Mouse (Mus musculus) megakaryocyte-erythroid progenitor cell, adult 5-6 weeks (primary cell): ENCODE measurements around the gene Rsph1. TPM values are rescaled to one million over a fixed set of nuclear protein-coding genes. Genes with fewer than 3 reads are reported as not detected.

Source experiments
- ATAC-seq: replicated peaks from 2 replicates; pipeline ENCODE4 v1.8.0; 2016; ENCODE audit warnings: mild to moderate bottlenecking, inconsistent platforms; ENCODE audit not compliant: severe bottlenecking, poor library complexity, low FRiP score, low TSS enrichment
- total RNA-seq, 2 experiments: library from RNA; stranded (forward) in 1 of 2; stranded (reverse) in 1 of 2; fragments of 200-1000, 215-1000 nt in 1 of 2; fragments of >200 nt in 1 of 2; fragmentation: Nextera tagmentation in 1 of 2; gene quantifications; 2 replicates each; pipeline ENCODE4 v1.2.3; 2014 to 2017

The Rsph1 gene
- total RNA-seq, 2 experiments from 2014 or later, result 6.8 TPM; not detected in 1

- ATAC-seq, result no peak
Measured at GRCm38 (mm10) chr17:31305776-31306120, 28.6 kb upstream of the Rsph1 start.

GRCm38 (mm10) chr17:31304895-31305775, 28.0 kb upstream of the Rsph1 start:
- peak; percentile 81 for ATAC-seq

- no peak for ATAC-seq
Measured at GRCm38 (mm10) chr17:31303401-31303800, 26.2 kb upstream of the Rsph1 start.

GRCm38 (mm10) chr17:31300736-31301135, 23.6 kb upstream of the Rsph1 start:
- ATAC-seq, result no peak

GRCm38 (mm10) chr17:31299981-31300380, 22.8 kb upstream of the Rsph1 start:
- ATAC-seq, result no peak

GRCm38 (mm10) chr17:31298419-31299209, 21.4 kb upstream of the Rsph1 start:
- peak; percentile 29; the same call in 1 of the 2 replicates for ATAC-seq

GRCm38 (mm10) chr17:31297521-31297939, 20.3 kb upstream of the Rsph1 start:
- no peak for ATAC-seq

GRCm38 (mm10) chr17:31295892-31296781, 19.0 kb upstream of the Rsph1 start:
- peak; percentile 79 for ATAC-seq

- peak; percentile 73 for ATAC-seq
Measured at GRCm38 (mm10) chr17:31295215-31295891, 18.2 kb upstream of the Rsph1 start.

GRCm38 (mm10) chr17:31294363-31295214, 17.4 kb upstream of the Rsph1 start:
- no peak for ATAC-seq

GRCm38 (mm10) chr17:31290859-31291258, 13.7 kb upstream of the Rsph1 start:
- ATAC-seq, result no peak

- ATAC-seq, result no peak
Measured at GRCm38 (mm10) chr17:31290311-31290710, 13.1 kb upstream of the Rsph1 start.

GRCm38 (mm10) chr17:31288999-31289726, 12.0 kb upstream of the Rsph1 start:
- no peak; the same call in 1 of the 2 replicates for ATAC-seq

GRCm38 (mm10) chr17:31287216-31287615, 10.0 kb upstream of the Rsph1 start:
- ATAC-seq, result no peak

- ATAC-seq, result no peak
Measured at GRCm38 (mm10) chr17:31286492-31286891, 9.3 kb upstream of the Rsph1 start, which contains the start of gene Slc37a1. TSS of gene Slc37a1 (plus strand) at chr17:31286792.

GRCm38 (mm10) chr17:31285867-31286266, 8.7 kb upstream of the Rsph1 start:
- no peak for ATAC-seq

- no peak for ATAC-seq
Measured at GRCm38 (mm10) chr17:31282687-31283053, 5.5 kb upstream of the Rsph1 start.
